8 mouse cellular contexts compared by ENCODE assay signal in the genomic region with DNA sequence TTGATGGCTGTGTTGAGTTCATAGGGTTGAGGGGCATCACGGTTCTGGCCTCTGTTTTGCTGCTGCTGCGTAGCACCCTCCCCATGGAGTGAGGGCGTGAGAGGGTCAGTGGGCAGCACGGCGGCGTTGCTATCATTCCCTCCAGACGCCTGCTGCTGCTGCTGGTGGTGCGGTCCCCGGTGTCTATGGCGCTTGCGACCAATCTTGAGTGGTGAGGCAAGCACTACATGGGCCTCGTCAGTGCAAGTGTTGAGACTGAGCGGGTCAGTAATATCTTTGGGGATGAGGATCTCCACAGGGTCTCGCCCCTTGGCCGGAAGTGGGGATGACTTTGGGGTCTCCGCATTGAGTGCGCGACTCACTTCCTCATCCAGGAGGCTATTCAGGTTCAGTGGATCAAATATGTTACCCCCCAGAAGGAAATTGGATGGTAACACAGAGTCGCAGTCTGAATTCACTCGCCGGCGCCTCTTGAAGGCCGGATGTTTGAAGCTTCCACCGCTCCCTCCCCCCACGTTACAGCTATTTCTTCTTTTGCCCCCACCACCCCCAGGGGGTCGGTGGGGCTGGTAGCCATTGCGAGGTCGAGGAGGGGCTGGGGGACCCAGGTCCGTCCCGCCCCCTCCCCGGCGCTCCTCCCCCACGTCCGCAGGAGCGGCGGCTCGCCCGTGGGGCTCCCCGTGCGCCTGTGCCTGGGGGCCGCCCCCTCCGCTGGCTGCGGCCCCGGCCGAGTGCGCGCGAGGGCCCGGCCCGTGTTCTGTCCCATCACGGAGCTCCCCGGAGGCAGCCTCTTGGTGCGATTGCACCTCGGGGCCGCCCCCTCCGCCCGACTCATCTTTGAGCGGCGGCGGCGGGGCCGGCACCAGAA. TPM values are rescaled to one million over a fixed set of nuclear protein-coding genes. Genes with fewer than 3 reads are reported as not detected.
DNase-seq lines count a peak whose midpoint lies in the region; ATAC-seq and TF ChIP-seq lines count a peak whose summit lies in the region.

No protein-coding gene starts in this region.

- H3K27ac ChIP-seq in brown adipose tissue, adult 24 weeks (replicated peaks; ENCODE audit: low read depth, low read length): peak overlapping the region; percentile 94
- peak overlapping the region; percentile 95 for H3K27ac ChIP-seq in kidney, embryonic 14.5 days (ENCODE audit: low read depth, low read length)
- peak overlapping the region; percentile 97 for H3K27ac ChIP-seq in spleen, adult 2 months (ENCODE audit: insufficient read depth, low read length)

- no peaks in the 10 kb centered on the region for H3K27me3 ChIP-seq in kidney, embryonic 14.5 days (ENCODE audit: control insufficient read depth, insufficient read depth, low read length)
- H3K27me3 ChIP-seq in spleen, adult 2 months (ENCODE audit: control insufficient read depth, insufficient read depth, low read length): no peaks in the 10 kb centered on the region

- no peak for TF ChIP-seq POLR2A in spleen, adult 2 months (IDR thresholded peaks at IDR 0.05; ENCODE audit: low read depth, low read length)

- 3% methylated on average over 49 of the region's 62 CpGs for WGBS in kidney, embryonic 14.5 days
- WGBS in spleen, adult 2 months: 2% methylated on average over 57 of the region's 62 CpGs

- H3K9ac ChIP-seq in kidney, embryonic 14.5 days (ENCODE audit: low read depth, low read length): peak overlapping the region; percentile 97

- ATAC-seq in cerebellum, adult (ENCODE audit: insufficient number of reproducible peaks, low FRiP score, low TSS enrichment): peak; percentile 6; the same call in 1 of the 2 replicates
- peak; percentile 17 for ATAC-seq in kidney, embryonic 14.5 days (ENCODE audit: low FRiP score, low TSS enrichment)

- H3K4me3 ChIP-seq in brown adipose tissue, adult 24 weeks (ENCODE audit: insufficient read depth, low read depth, low read length): peak overlapping the region; percentile 99
- H3K4me3 ChIP-seq in kidney, embryonic 14.5 days (ENCODE audit: low read length): peak overlapping the region; percentile 87
- H3K4me3 ChIP-seq in spleen, adult 2 months (ENCODE audit: extremely low read depth, insufficient read depth, insufficient read length): peak overlapping the region; percentile 80

- DNase-seq in cerebellum, adult 8-10 months: no peak
- peak; percentile 29 for DNase-seq in 3134 (ENCODE audit: extremely low read depth, insufficient read length, low spot score)
- DNase-seq in gastrocnemius, postnatal 4 days (ENCODE audit: low spot score in 2 of 2): peak; percentile 55 to 65
- peak; percentile 31 for DNase-seq in lung, postnatal 25 days (ENCODE audit: low spot score)
- peak in 1 of 2 experiments; percentile 48 for DNase-seq in spleen, adult 2 months (ENCODE audit: low read depth in 1 of 2, low spot score in 2 of 2)

- no peaks in the 10 kb centered on the region for H3K9me3 ChIP-seq in kidney, embryonic 14.5 days (ENCODE audit: control insufficient read depth, low read length)

- peaks cover 44% of the 10 kb centered on the region for H3K36me3 ChIP-seq in kidney, embryonic 14.5 days (ENCODE audit: control insufficient read depth, insufficient read depth, low read length)
- H3K36me3 ChIP-seq in spleen, adult 2 months (ENCODE audit: control insufficient read depth, insufficient read depth, low read length): peaks cover 22% of the 10 kb centered on the region

- TF ChIP-seq CTCF in spleen, adult 2 months (IDR thresholded peaks at IDR 0.05; ENCODE audit: extremely low read depth, insufficient read depth, insufficient read length, insufficient replicate concordance): no peak

- peak overlapping the region; percentile 77 for H3K4me2 ChIP-seq in kidney, embryonic 14.5 days (replicated peaks; ENCODE audit: low read depth, low read length)

- peaks cover 16% of the 10 kb centered on the region for H3K4me1 ChIP-seq in brown adipose tissue, adult 24 weeks (ENCODE audit: control insufficient read depth, insufficient read depth, insufficient read length, low read length)
- peaks cover 25% of the 10 kb centered on the region for H3K4me1 ChIP-seq in kidney, embryonic 14.5 days (ENCODE audit: control insufficient read depth, insufficient read depth, low read length)
- H3K4me1 ChIP-seq in spleen, adult 2 months (ENCODE audit: control insufficient read depth, insufficient read depth, insufficient read length): peaks cover 17% of the 10 kb centered on the region

RNA-seq across cellular contexts. Expression of a gene that starts 2.1 kb away (rescaled TPM):
- polyA plus RNA-seq in brown adipose tissue, adult 24 weeks (2012; ENCODE audit: insufficient read depth, insufficient read length, missing spikeins): 14.3 and 21.2 TPM in 2 replicates
- 10 to 100 TPM; 25.0 to 34.2 TPM for total RNA-seq in gastrocnemius, postnatal 4 days (2021)
- 11.8 and 16.4 TPM in 2 replicates for polyA plus RNA-seq in kidney, embryonic 14.5 days (2014; fragmentation: Nextera tagmentation; extraction: Ambion mirVana)
- polyA plus RNA-seq in spleen, adult 2 months (2012; rRNA removed): 36.9 and 44.4 TPM in 2 replicates

RNA-seq across cellular contexts. Expression of a gene that starts 2.2 kb away (rescaled TPM):
- polyA plus RNA-seq in brown adipose tissue, adult 24 weeks (2012; ENCODE audit: insufficient read depth, insufficient read length, missing spikeins): 2.9 and 4.9 TPM in 2 replicates
- total RNA-seq in gastrocnemius, postnatal 4 days (2021): 1 to 10 TPM; 4.3 to 5.6 TPM
- polyA plus RNA-seq in kidney, embryonic 14.5 days (2014; fragmentation: Nextera tagmentation; extraction: Ambion mirVana): 21.8 and 27.4 TPM in 2 replicates
- 1.6 and 2.4 TPM in 2 replicates for polyA plus RNA-seq in spleen, adult 2 months (2012; rRNA removed)

RNA-seq across cellular contexts. Expression of a gene that starts 6.7 kb away (rescaled TPM):
- polyA plus RNA-seq in brown adipose tissue, adult 24 weeks (2012; ENCODE audit: insufficient read depth, insufficient read length, missing spikeins): 15.1 and 15.4 TPM in 2 replicates
- total RNA-seq in gastrocnemius, postnatal 4 days (2021): 10 to 100 TPM; 14.5 to 15.8 TPM
- 41.6 and 54.8 TPM in 2 replicates for polyA plus RNA-seq in kidney, embryonic 14.5 days (2014; fragmentation: Nextera tagmentation; extraction: Ambion mirVana)
- polyA plus RNA-seq in spleen, adult 2 months (2012; rRNA removed): 43.9 and 55.3 TPM in 2 replicates

RNA-seq across cellular contexts. Expression of a gene that starts 39.9 kb away (rescaled TPM):
- polyA plus RNA-seq in brown adipose tissue, adult 24 weeks (2012; ENCODE audit: insufficient read depth, insufficient read length, missing spikeins): 21.4 and 24.0 TPM in 2 replicates
- 100 to 1,000 TPM; 162 to 187 TPM for total RNA-seq in gastrocnemius, postnatal 4 days (2021)
- polyA plus RNA-seq in kidney, embryonic 14.5 days (2014; fragmentation: Nextera tagmentation; extraction: Ambion mirVana): 104 and 121 TPM in 2 replicates
- polyA plus RNA-seq in spleen, adult 2 months (2012; rRNA removed): 133 and 180 TPM in 2 replicates

RNA-seq across cellular contexts. Expression of a gene that starts 44.0 kb away (rescaled TPM):
- not detected in 2 replicates for polyA plus RNA-seq in brown adipose tissue, adult 24 weeks (2012; ENCODE audit: insufficient read depth, insufficient read length, missing spikeins)
- 1 to 10 TPM in 1 of 2 experiments, under 1 TPM in 1; 0.73 to 1.2 TPM for total RNA-seq in gastrocnemius, postnatal 4 days (2021)
- 0.56 and 1.1 TPM in 2 replicates for polyA plus RNA-seq in kidney, embryonic 14.5 days (2014; fragmentation: Nextera tagmentation; extraction: Ambion mirVana)
- 1.2 and 1.9 TPM in 2 replicates for polyA plus RNA-seq in spleen, adult 2 months (2012; rRNA removed)
